Mouse (Mus musculus) 416B (cell line): Measurements from ENCODE around the gene Serpina3m.
"Not testable (repeated sequence)": the region's sequence is repeated elsewhere in the genome, so short reads cannot be mapped to it uniquely, and the experiment has no call there.

Source experiments
- DNase-seq: peaks from one replicate; pipeline ENCODE4 v3.0.0; 2011; ENCODE audit warnings: low read depth

Gene Serpina3m

GRCm38 (mm10) chr12:104338226-104338625 is at the start of gene Serpina3m, which contains the start of gene Serpina3k:
Serpina3m (plus strand) TSS chr12:104338486.
Serpina3k (plus strand) TSS chr12:104338486.
- not testable (repeated sequence) for DNase-seq

- DNase-seq: no peak
Observed at GRCm38 (mm10) chr12:104289872-104290271, 48.4 kb upstream of the Serpina3m start.

GRCm38 (mm10) chr12:104293963-104294362 is 44.3 kb upstream of the Serpina3m start:
- DNase-seq: no peak

GRCm38 (mm10) chr12:104298049-104298448 is 40.2 kb upstream of the Serpina3m start:
- no peak for DNase-seq

GRCm38 (mm10) chr12:104305991-104306390 is 32.3 kb upstream of the Serpina3m start:
- no peak for DNase-seq

- DNase-seq: no peak
Observed at GRCm38 (mm10) chr12:104314253-104314652, 24.0 kb upstream of the Serpina3m start, which contains the start of gene Serpina3j. Serpina3j (plus strand) TSS chr12:104314553.

- no peak for DNase-seq
Observed at GRCm38 (mm10) chr12:104322454-104322853, 15.8 kb upstream of the Serpina3m start.

GRCm38 (mm10) chr12:104331701-104332100 is 6.6 kb upstream of the Serpina3m start:
- DNase-seq: no peak

GRCm38 (mm10) chr12:104336873-104337272 is 1.4 kb upstream of the Serpina3m start:
- DNase-seq: not testable (repeated sequence)

- DNase-seq: no peak
Observed at GRCm38 (mm10) chr12:104338705-104339104, 419 bp downstream of the Serpina3m start.

- not testable (repeated sequence) for DNase-seq
Observed at GRCm38 (mm10) chr12:104342489-104342888, 4.2 kb downstream of the Serpina3m start.

GRCm38 (mm10) chr12:104345181-104345580 is 6.9 kb downstream of the Serpina3m start:
- no peak for DNase-seq

GRCm38 (mm10) chr12:104345707-104346106 is 7.4 kb downstream of the Serpina3m start:
- no peak for DNase-seq

- DNase-seq: no peak
Observed at GRCm38 (mm10) chr12:104347091-104347490, 8.8 kb downstream of the Serpina3m start.

GRCm38 (mm10) chr12:104351812-104352211 is 13.5 kb downstream of the Serpina3m start:
- peak; percentile 15 for DNase-seq

GRCm38 (mm10) chr12:104356006-104356405 is 17.7 kb downstream of the Serpina3m start:
- no peak for DNase-seq

- no peak for DNase-seq
Observed at GRCm38 (mm10) chr12:104369986-104370385, 31.7 kb downstream of the Serpina3m start.

- DNase-seq: not testable (repeated sequence)
Observed at GRCm38 (mm10) chr12:104377179-104377578, 38.9 kb downstream of the Serpina3m start.

GRCm38 (mm10) chr12:104378351-104378750 is 40.1 kb downstream of the Serpina3m start:
- not testable (repeated sequence) for DNase-seq

GRCm38 (mm10) chr12:104378815-104379214 is 40.5 kb downstream of the Serpina3m start:
- DNase-seq: not testable (repeated sequence)

- DNase-seq: no peak
Observed at GRCm38 (mm10) chr12:104379856-104380255, 41.6 kb downstream of the Serpina3m start.

- DNase-seq: not testable (repeated sequence)
Observed at GRCm38 (mm10) chr12:104381071-104381604, 42.9 kb downstream of the Serpina3m start.

GRCm38 (mm10) chr12:104385987-104386386 is 47.7 kb downstream of the Serpina3m start:
- not testable (repeated sequence) for DNase-seq

- not testable (repeated sequence) for DNase-seq
Observed at GRCm38 (mm10) chr12:104386878-104387277, 48.6 kb downstream of the Serpina3m start.
